Comparison of ENCODE assay signal across 18 mouse cellular contexts in genomic region chr3:135503160-135503559, GRCm38 (mm10). TPM values are rescaled to one million over a fixed set of nuclear protein-coding genes. Genes with fewer than 3 reads are reported as not detected.
DNase-seq lines count a peak whose midpoint lies in the region; ATAC-seq and TF ChIP-seq lines count a peak whose summit lies in the region.
"Had no signal": no experiment of that assay in that cellular context is flagged by ENCODE, and none has a peak within 500 bp of the region (broad histone marks: within the 10 kb centered on the region; RNA-seq: fewer than 3 reads in every experiment).

No protein-coding gene starts in this region.

- H3K36me3 ChIP-seq in stomach, embryonic 16.5 days (ENCODE audit: control insufficient read depth, insufficient read depth, low read length) = no peaks in the 10 kb centered on the region
- no peaks in the 10 kb centered on the region for H3K36me3 ChIP-seq in stomach, postnatal 0 days (ENCODE audit: control insufficient read depth, insufficient read depth, low read length)
- no peaks in the 10 kb centered on the region for H3K36me3 ChIP-seq in heart, postnatal 0 days (replicated peaks; ENCODE audit: control insufficient read depth, insufficient read depth, low read length)
- no peaks in the 10 kb centered on the region for H3K36me3 ChIP-seq in midbrain, embryonic 15.5 days (replicated peaks)
- H3K36me3 ChIP-seq: embryonic facial prominence, embryonic 10.5 days; hindbrain, embryonic 10.5 days had no signal

- no peak for TF ChIP-seq EP300 in stomach, postnatal 0 days (optimal IDR thresholded peaks at IDR 0.05)
- TF ChIP-seq EP300 in heart, postnatal 0 days (IDR thresholded peaks at IDR 0.05; ENCODE audit: low read depth) = no peak

- no peak overlapping the region for H3K9ac ChIP-seq in stomach, embryonic 16.5 days (ENCODE audit: low read length)
- H3K9ac ChIP-seq in stomach, postnatal 0 days (ENCODE audit: low read length) = no peak overlapping the region
- H3K9ac ChIP-seq in heart, postnatal 0 days (replicated peaks; ENCODE audit: low read depth, low read length) = 0 out of 2 replicates have a peak overlapping the region, but pooled peaks have one; percentile 18
- no peak overlapping the region for H3K9ac ChIP-seq in midbrain, embryonic 15.5 days
- H3K9ac ChIP-seq: hindbrain, embryonic 14.5 days had no signal

- intact Hi-C loops in gastrocnemius, adult 2 months (cut with DNase I) = loop anchor here (5.0 to 10.0 kb wide), 2 partner anchors 66 to 218 kb away; partner anchors contain the start of genes Bdh2 and Ube2d3

- H3K27me3 ChIP-seq in stomach, embryonic 16.5 days (ENCODE audit: control insufficient read depth, insufficient read depth, low read length) = no peaks in the 10 kb centered on the region
- no peaks in the 10 kb centered on the region for H3K27me3 ChIP-seq in stomach, postnatal 0 days (ENCODE audit: control insufficient read depth, insufficient read depth, low read length)
- no peaks in the 10 kb centered on the region for H3K27me3 ChIP-seq in heart, postnatal 0 days (ENCODE audit: control insufficient read depth, insufficient read depth, low read length)
- H3K27me3 ChIP-seq in midbrain, embryonic 15.5 days (replicated peaks) = no peaks in the 10 kb centered on the region

- ATAC-seq in stomach, embryonic 16.5 days (ENCODE audit: insufficient read depth, low FRiP score) = no peak
- ATAC-seq in stomach, postnatal 0 days (ENCODE audit: low FRiP score, low TSS enrichment) = no peak
- no peak for ATAC-seq in heart, postnatal 0 days (ENCODE audit: insufficient read depth, low read depth)
- no peak for ATAC-seq in megakaryocyte progenitor cell, adult 5-6 weeks (replicated peaks; ENCODE audit: poor library complexity)
- no peak for ATAC-seq in midbrain, embryonic 15.5 days (replicated peaks)
- ATAC-seq: CD4-positive, CD25-positive, alpha-beta regulatory T cell, adult 4 months; forebrain, embryonic 14.5 days; intestine, embryonic 16.5 days had no signal

- H3K27ac ChIP-seq in gastrocnemius, adult 2 months = peak overlapping the region; percentile 94
- 0 out of 2 replicates have a peak overlapping the region, but pooled peaks have one; percentile 0 for H3K27ac ChIP-seq in stomach, embryonic 16.5 days (ENCODE audit: low read length)
- H3K27ac ChIP-seq in stomach, postnatal 0 days (replicated peaks) = no peak overlapping the region
- peak overlapping the region; percentile 81 for H3K27ac ChIP-seq in heart, postnatal 0 days (ENCODE audit: low read depth)
- no peak overlapping the region for H3K27ac ChIP-seq in midbrain, embryonic 15.5 days
- H3K27ac ChIP-seq: embryonic facial prominence, embryonic 10.5 days; hindbrain, embryonic 10.5 days; hindbrain, embryonic 14.5 days had no signal

- 77% methylated on average over 5 of the region's 5 CpGs for WGBS in stomach, embryonic 16.5 days
- WGBS in stomach, postnatal 0 days = 59% methylated on average over 5 of the region's 5 CpGs
- 38% methylated on average over 5 of the region's 5 CpGs for WGBS in heart, postnatal 0 days
- WGBS in midbrain, embryonic 15.5 days = 92% methylated on average over 5 of the region's 5 CpGs

- no peak overlapping the region for H3K4me2 ChIP-seq in stomach, embryonic 16.5 days (ENCODE audit: low read depth, low read length)
- H3K4me2 ChIP-seq in stomach, postnatal 0 days (replicated peaks; ENCODE audit: low read depth) = no peak overlapping the region
- peak overlapping the region; percentile 35 for H3K4me2 ChIP-seq in heart, postnatal 0 days (ENCODE audit: low read depth, low read length)
- H3K4me2 ChIP-seq in midbrain, embryonic 15.5 days = no peak overlapping the region
- H3K4me2 ChIP-seq: hindbrain, embryonic 14.5 days had no signal

- no peaks in the 10 kb centered on the region for H3K9me3 ChIP-seq in stomach, embryonic 16.5 days (replicated peaks; ENCODE audit: control insufficient read depth, low read length)
- H3K9me3 ChIP-seq in stomach, postnatal 0 days (ENCODE audit: control insufficient read depth, low read length) = no peaks in the 10 kb centered on the region
- H3K9me3 ChIP-seq in heart, postnatal 0 days (replicated peaks; ENCODE audit: control insufficient read depth, low read length) = no peaks in the 10 kb centered on the region
- H3K9me3 ChIP-seq in midbrain, embryonic 15.5 days = no peaks in the 10 kb centered on the region
- H3K9me3 ChIP-seq: hindbrain, embryonic 10.5 days had no signal

- H3K4me3 ChIP-seq in gastrocnemius, adult 2 months = peak overlapping the region; percentile 60
- no peak overlapping the region for H3K4me3 ChIP-seq in stomach, embryonic 16.5 days (replicated peaks; ENCODE audit: low read length)
- H3K4me3 ChIP-seq in stomach, postnatal 0 days (ENCODE audit: low read depth, low read length) = no peak overlapping the region
- H3K4me3 ChIP-seq in heart, postnatal 0 days (ENCODE audit: low read depth, low read length) = no peak overlapping the region
- H3K4me3 ChIP-seq in midbrain, embryonic 15.5 days = no peak overlapping the region
- H3K4me3 ChIP-seq: embryonic facial prominence, embryonic 10.5 days; hindbrain, embryonic 10.5 days had no signal

- H3K4me1 ChIP-seq in stomach, embryonic 16.5 days (ENCODE audit: control insufficient read depth, insufficient read depth, low read length) = peaks cover 5% of the 10 kb centered on the region; the same call in 1 of the 2 replicates
- no peaks in the 10 kb centered on the region for H3K4me1 ChIP-seq in stomach, postnatal 0 days (replicated peaks; ENCODE audit: control insufficient read depth, insufficient read depth)
- H3K4me1 ChIP-seq in heart, postnatal 0 days (ENCODE audit: control insufficient read depth, insufficient read depth) = peaks cover 20% of the 10 kb centered on the region
- no peaks in the 10 kb centered on the region for H3K4me1 ChIP-seq in midbrain, embryonic 15.5 days
- H3K4me1 ChIP-seq: embryonic facial prominence, embryonic 10.5 days; hindbrain, embryonic 10.5 days had no signal

- DNase-seq in gastrocnemius, adult 2 months = peak; percentile 51
- DNase-seq in gastrocnemius, postnatal 25 days = no peak
- DNase-seq in stomach, postnatal 0 days (ENCODE audit: low spot score) = no peak
- peak; percentile 14 for DNase-seq in heart, postnatal 0 days (ENCODE audit: low spot score)
- DNase-seq in layer of hippocampus, adult 11-12 months (ENCODE audit: low spot score) = no peak
- DNase-seq: adrenal gland, adult 8-10 months; B cell, adult 2 months; cerebellum, adult 2 months; cerebellum, postnatal 10 days had no signal

- TF ChIP-seq CTCF in gastrocnemius, adult 2 months (IDR thresholded peaks at IDR 0.05) = no peak
- no peak for TF ChIP-seq CTCF in stomach, postnatal 0 days (IDR thresholded peaks at IDR 0.05; ENCODE audit: low read depth)
- no peak for TF ChIP-seq CTCF in heart, postnatal 0 days (IDR thresholded peaks at IDR 0.05; ENCODE audit: low read depth)

RNA-seq across cellular contexts. Expression of gene Manba, which starts 17.7 kb away (rescaled TPM):
- total RNA-seq in gastrocnemius, adult 2 months (2021) = 1 to 10 TPM; 2.3 to 5.6 TPM
- 1 to 10 TPM; 4.1 to 4.7 TPM for total RNA-seq in gastrocnemius, postnatal 25 days (2021)
- 16.8 and 18.3 TPM in 2 replicates for polyA plus RNA-seq in stomach, embryonic 16.5 days (2015; fragmentation: Nextera tagmentation; extraction: Ambion mirVana)
- polyA plus RNA-seq in stomach, postnatal 0 days (2015; fragmentation: Nextera tagmentation; extraction: Ambion mirVana) = 11.8 and 12.8 TPM in 2 replicates
- total RNA-seq in heart, postnatal 0 days (2014; rRNA removed; ENCODE audit: low replicate concordance) = 30.1 and 36.0 TPM in 2 replicates
- 19.8 and 20.6 TPM in 2 replicates for polyA plus RNA-seq in heart, postnatal 0 days (2015; fragmentation: Nextera tagmentation; extraction: Ambion mirVana)
- total RNA-seq in megakaryocyte progenitor cell, adult 5-6 weeks (2015) = 29.1 and 30.4 TPM in 2 replicates
- total RNA-seq in megakaryocyte progenitor cell, adult 5-6 weeks (2017) = 30.4 and 33.8 TPM in 2 replicates
- 7.9 and 8.5 TPM in 2 replicates for polyA plus RNA-seq in midbrain, embryonic 15.5 days (2015; fragmentation: Nextera tagmentation; extraction: Ambion mirVana)

Comparison
In these comparisons a context has a peak if more than half of its experiments do, and no peak if none do; other contexts are left out.
1. DNase-seq: peak in gastrocnemius, adult 2 months (single experiment) and heart, postnatal 0 days (single experiment); none in gastrocnemius, postnatal 25 days (single experiment), stomach, postnatal 0 days (single experiment) and layer of hippocampus, adult 11-12 months (single experiment).
2. H3K27ac ChIP-seq: peak in gastrocnemius, adult 2 months (single experiment), stomach, embryonic 16.5 days (single experiment) and heart, postnatal 0 days (single experiment); none in stomach, postnatal 0 days (single experiment) and midbrain, embryonic 15.5 days (single experiment).